Mouse (Mus musculus) liver, embryonic 14.5 days (tissue): ENCODE results near the gene Ptrh2.
A peak's percentile ranks its signal among the peaks of the same experiment; 100 is the strongest.

Source experiments
- CTCF ChIP-seq: IDR thresholded peaks from 2 replicates; pipeline ENCODE4 v1.5.1; 2016; ENCODE audit warnings: antibody characterized with exemption, low read depth, control low read depth
- EP300 ChIP-seq: IDR thresholded peaks from 2 replicates; pipeline ENCODE4 v1.6.1; 2016; ENCODE audit warnings: antibody characterized with exemption, low read depth

DNA sequence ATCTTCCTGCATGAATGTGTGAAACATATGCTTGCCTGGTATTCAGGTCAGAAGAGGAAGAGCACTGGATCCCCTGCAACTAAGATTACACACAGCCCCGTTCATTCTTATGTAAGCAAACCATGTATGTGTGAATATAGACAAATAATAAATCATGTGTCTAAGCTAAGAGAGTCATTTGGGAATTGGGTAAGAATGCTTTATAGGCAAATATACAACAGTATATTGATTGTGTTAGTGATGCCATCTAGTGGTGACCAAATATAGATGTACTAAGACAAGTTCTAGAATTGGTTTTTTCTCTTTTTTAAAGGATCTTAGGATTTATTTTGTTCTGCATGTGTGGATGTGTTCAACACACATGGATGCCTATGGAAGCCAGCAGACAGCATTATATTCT is 28.1 kb upstream of the Ptrh2 start:
- peak; percentile 59; the same call in 1 of the 2 replicates for TF ChIP-seq CTCF
- no peak for TF ChIP-seq EP300
